Mouse (Mus musculus): ENCODE measurements around the gene Inf2. TPM values are rescaled to one million over a fixed set of nuclear protein-coding genes. Genes with fewer than 3 reads are reported as not detected.

The Inf2 gene
- polyA plus RNA-seq (2015; fragmentation: Nextera tagmentation; extraction: Ambion mirVana), result 2.6 TPM in 2 replicates

DNA sequence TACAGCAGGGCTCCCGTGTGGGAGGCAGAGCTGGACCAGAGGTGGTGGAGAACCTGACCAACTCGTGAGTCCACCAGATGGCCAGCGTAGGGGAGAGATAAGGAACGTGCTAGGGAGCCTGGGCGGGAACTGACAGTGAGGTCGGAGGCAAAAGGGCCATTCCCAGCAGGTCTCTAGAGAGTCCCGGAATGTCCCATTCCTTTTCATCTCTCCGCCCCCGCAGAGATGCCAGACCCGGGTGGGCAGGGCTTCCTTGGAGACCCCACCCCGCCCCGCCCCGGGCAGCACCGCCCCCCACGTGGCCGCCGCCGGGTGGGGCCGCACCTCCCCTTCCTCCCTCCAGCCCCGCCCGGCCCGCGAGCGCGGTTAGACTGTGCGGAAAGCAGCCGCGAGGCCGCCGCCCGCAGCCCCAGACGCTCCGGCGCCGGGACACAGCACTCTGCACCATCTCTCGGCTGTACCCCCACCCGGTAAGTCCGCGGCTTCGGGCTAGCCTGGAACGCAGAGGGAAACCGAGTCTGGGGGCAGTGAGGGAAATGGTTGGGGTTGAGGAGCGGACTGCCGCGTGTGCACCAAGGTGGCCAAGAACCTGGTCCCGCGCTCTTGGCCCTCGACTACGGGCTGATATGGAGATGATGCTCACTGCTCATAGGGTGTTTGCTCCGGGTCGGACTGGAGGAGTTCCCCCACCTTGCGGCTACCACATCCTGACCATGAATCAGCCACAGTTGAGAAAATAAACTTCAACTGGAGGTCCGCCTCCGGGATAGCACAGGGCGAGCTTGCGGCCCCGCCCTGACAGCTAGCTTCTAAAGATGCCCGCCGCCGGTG is at the start of gene Inf2:
Gene Inf2 (plus strand): TSS at position 359 of the 831 bp plus-strand sequence.
- 1% methylated on average over 40 of the region's 60 CpGs for WGBS
- Histone ChIP-seq H3K4me1 (replicated peaks; ENCODE audit: control insufficient read depth, insufficient read depth, low read length) (peaks cover 30% of the 10 kb centered on the region), H3K9me3 (ENCODE audit: control insufficient read depth, low read length) (no peaks in the 10 kb centered on the region), H3K36me3 (ENCODE audit: control insufficient read depth, insufficient read depth) (no peaks in the 10 kb centered on the region), H3K4me3 (replicated peaks; ENCODE audit: low read length) (peak within 1 kb of the TSS; percentile 59), H3K9ac (replicated peaks; ENCODE audit: low read depth, low read length) (peak within 1 kb of the TSS; percentile 67), H3K27me3 (replicated peaks; ENCODE audit: control insufficient read depth, insufficient read depth, low read length) (0 out of 2 replicates have a peak, but pooled peaks cover 7% of the 10 kb centered on the region), H3K4me2 (ENCODE audit: low read length) (peak within 1 kb of the TSS; percentile 91), H3K27ac (ENCODE audit: low read length) (0 out of 2 replicates have a peak within 1 kb of the TSS, but pooled peaks have one; percentile 15)
- peak; percentile 82 for ATAC-seq

- no peak for ATAC-seq
- 84% methylated on average over 7 of the region's 7 CpGs for WGBS
- H3K27ac ChIP-seq (ENCODE audit: low read length), result no peak overlapping the region
- peaks cover 36% of the 10 kb centered on the region for H3K4me1 ChIP-seq (replicated peaks; ENCODE audit: control insufficient read depth, insufficient read depth, low read length)
- no peaks in the 10 kb centered on the region for H3K9me3 ChIP-seq (ENCODE audit: control insufficient read depth, low read length)
- H3K27me3 ChIP-seq (replicated peaks; ENCODE audit: control insufficient read depth, insufficient read depth, low read length), result no peaks in the 10 kb centered on the region
- no peaks in the 10 kb centered on the region for H3K36me3 ChIP-seq (ENCODE audit: control insufficient read depth, insufficient read depth)
- no peak overlapping the region for H3K4me3 ChIP-seq (replicated peaks; ENCODE audit: low read length)
- no peak overlapping the region for H3K4me2 ChIP-seq (ENCODE audit: low read length)
- H3K9ac ChIP-seq (replicated peaks; ENCODE audit: low read depth, low read length), result no peak overlapping the region
These were observed 49.1 kb upstream of the Inf2 start for GRCm38 (mm10) chr12:112539466-112539965.

GRCm38 (mm10) chr12:112540321-112540720 is 48.3 kb upstream of the Inf2 start:
- H3K9ac ChIP-seq (replicated peaks; ENCODE audit: low read depth, low read length), result no peak overlapping the region
- H3K4me2 ChIP-seq (ENCODE audit: low read length), result no peak overlapping the region
- ATAC-seq, result no peak
- peaks cover 36% of the 10 kb centered on the region for H3K4me1 ChIP-seq (replicated peaks; ENCODE audit: control insufficient read depth, insufficient read depth, low read length)
- WGBS, result 65% methylated on average over 12 of the region's 12 CpGs
- no peaks in the 10 kb centered on the region for H3K9me3 ChIP-seq (ENCODE audit: control insufficient read depth, low read length)
- no peak overlapping the region for H3K4me3 ChIP-seq (replicated peaks; ENCODE audit: low read length)
- H3K36me3 ChIP-seq (ENCODE audit: control insufficient read depth, insufficient read depth), result no peaks in the 10 kb centered on the region
- H3K27me3 ChIP-seq (replicated peaks; ENCODE audit: control insufficient read depth, insufficient read depth, low read length), result no peaks in the 10 kb centered on the region
- H3K27ac ChIP-seq (ENCODE audit: low read length), result peak overlapping the region; percentile 92

DNA sequence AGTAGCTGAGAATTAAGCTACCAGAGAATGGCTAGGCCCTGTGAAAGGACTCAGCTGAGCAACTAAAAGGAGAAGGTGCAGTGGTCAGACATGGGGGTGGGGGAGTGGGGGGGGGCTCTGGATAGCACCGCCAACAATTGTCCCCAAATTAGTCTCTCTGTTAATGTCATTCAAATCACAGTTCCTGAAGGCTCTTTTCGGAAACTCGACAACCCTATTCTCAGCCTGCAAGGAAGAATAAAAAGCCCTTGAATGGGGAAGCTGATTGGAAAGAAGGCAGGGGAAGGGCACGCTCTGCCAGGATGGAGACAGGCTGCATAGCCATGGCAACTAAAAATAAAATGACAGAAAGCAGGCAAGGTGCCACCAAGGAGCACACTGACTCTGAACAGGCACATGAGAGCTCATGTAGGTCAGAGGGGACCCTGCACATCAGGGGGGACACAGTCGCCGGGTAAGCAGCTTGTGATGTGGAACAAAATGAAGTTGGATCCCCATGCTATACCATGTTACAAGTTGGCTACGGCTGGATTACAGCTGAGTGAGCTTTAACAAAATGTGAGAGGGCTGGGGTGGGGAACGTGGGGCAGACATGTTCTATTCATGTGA is 47.0 kb upstream of the Inf2 start:
- Histone ChIP-seq H3K36me3 (ENCODE audit: control insufficient read depth, insufficient read depth) (no peaks in the 10 kb centered on the region), H3K4me3 (replicated peaks; ENCODE audit: low read length) (no peak overlapping the region), H3K27ac (ENCODE audit: low read length) (peak overlapping the region; percentile 92), H3K4me2 (ENCODE audit: low read length) (no peak overlapping the region; the same call in 1 of the 2 replicates), H3K9me3 (ENCODE audit: control insufficient read depth, low read length) (no peaks in the 10 kb centered on the region), H3K4me1 (replicated peaks; ENCODE audit: control insufficient read depth, insufficient read depth, low read length) (peaks cover 39% of the 10 kb centered on the region), H3K9ac (replicated peaks; ENCODE audit: low read depth, low read length) (peak overlapping the region; percentile 38), H3K27me3 (replicated peaks; ENCODE audit: control insufficient read depth, insufficient read depth, low read length) (no peaks in the 10 kb centered on the region)
- WGBS, result 2% methylated on average over 8 of the region's 8 CpGs
- peak; percentile 84 for ATAC-seq

GRCm38 (mm10) chr12:112542257-112542919 is 46.2 kb upstream of the Inf2 start:
- Histone ChIP-seq H3K27ac (ENCODE audit: low read length) (peak overlapping the region; percentile 92), H3K27me3 (replicated peaks; ENCODE audit: control insufficient read depth, insufficient read depth, low read length) (no peaks in the 10 kb centered on the region), H3K4me1 (replicated peaks; ENCODE audit: control insufficient read depth, insufficient read depth, low read length) (peaks cover 39% of the 10 kb centered on the region), H3K4me3 (replicated peaks; ENCODE audit: low read length) (no peak overlapping the region), H3K4me2 (ENCODE audit: low read length) (peak overlapping the region; percentile 26), H3K9ac (replicated peaks; ENCODE audit: low read depth, low read length) (peak overlapping the region; percentile 41), H3K9me3 (ENCODE audit: control insufficient read depth, low read length) (no peaks in the 10 kb centered on the region), H3K36me3 (ENCODE audit: control insufficient read depth, insufficient read depth) (no peaks in the 10 kb centered on the region)
- WGBS, result 20% methylated on average over 13 of the region's 13 CpGs
- peak; percentile 57 for ATAC-seq

GRCm38 (mm10) chr12:112542920-112543300 is 45.7 kb upstream of the Inf2 start:
- 2% methylated on average over 11 of the region's 11 CpGs for WGBS
- H3K27me3 ChIP-seq (replicated peaks; ENCODE audit: control insufficient read depth, insufficient read depth, low read length), result no peaks in the 10 kb centered on the region
- peak overlapping the region; percentile 92 for H3K27ac ChIP-seq (ENCODE audit: low read length)
- peak overlapping the region; percentile 26 for H3K4me2 ChIP-seq (ENCODE audit: low read length)
- H3K9me3 ChIP-seq (ENCODE audit: control insufficient read depth, low read length), result no peaks in the 10 kb centered on the region
- no peak overlapping the region for H3K4me3 ChIP-seq (replicated peaks; ENCODE audit: low read length)
- H3K9ac ChIP-seq (replicated peaks; ENCODE audit: low read depth, low read length), result peak overlapping the region; percentile 41; the same call in 1 of the 2 replicates
- peak; percentile 57 for ATAC-seq
- H3K36me3 ChIP-seq (ENCODE audit: control insufficient read depth, insufficient read depth), result no peaks in the 10 kb centered on the region
- peaks cover 39% of the 10 kb centered on the region for H3K4me1 ChIP-seq (replicated peaks; ENCODE audit: control insufficient read depth, insufficient read depth, low read length)

- Histone ChIP-seq H3K4me1 (replicated peaks; ENCODE audit: control insufficient read depth, insufficient read depth, low read length) (peaks cover 39% of the 10 kb centered on the region), H3K4me2 (ENCODE audit: low read length) (no peak overlapping the region), H3K9ac (replicated peaks; ENCODE audit: low read depth, low read length) (no peak overlapping the region), H3K4me3 (replicated peaks; ENCODE audit: low read length) (no peak overlapping the region), H3K27me3 (replicated peaks; ENCODE audit: control insufficient read depth, insufficient read depth, low read length) (no peaks in the 10 kb centered on the region), H3K36me3 (ENCODE audit: control insufficient read depth, insufficient read depth) (no peaks in the 10 kb centered on the region), H3K9me3 (ENCODE audit: control insufficient read depth, low read length) (no peaks in the 10 kb centered on the region), H3K27ac (ENCODE audit: low read length) (no peak overlapping the region)
- no peak for ATAC-seq
- 77% methylated on average over 9 of the region's 9 CpGs for WGBS
These were observed 44.6 kb upstream of the Inf2 start for GRCm38 (mm10) chr12:112543941-112544340.

DNA sequence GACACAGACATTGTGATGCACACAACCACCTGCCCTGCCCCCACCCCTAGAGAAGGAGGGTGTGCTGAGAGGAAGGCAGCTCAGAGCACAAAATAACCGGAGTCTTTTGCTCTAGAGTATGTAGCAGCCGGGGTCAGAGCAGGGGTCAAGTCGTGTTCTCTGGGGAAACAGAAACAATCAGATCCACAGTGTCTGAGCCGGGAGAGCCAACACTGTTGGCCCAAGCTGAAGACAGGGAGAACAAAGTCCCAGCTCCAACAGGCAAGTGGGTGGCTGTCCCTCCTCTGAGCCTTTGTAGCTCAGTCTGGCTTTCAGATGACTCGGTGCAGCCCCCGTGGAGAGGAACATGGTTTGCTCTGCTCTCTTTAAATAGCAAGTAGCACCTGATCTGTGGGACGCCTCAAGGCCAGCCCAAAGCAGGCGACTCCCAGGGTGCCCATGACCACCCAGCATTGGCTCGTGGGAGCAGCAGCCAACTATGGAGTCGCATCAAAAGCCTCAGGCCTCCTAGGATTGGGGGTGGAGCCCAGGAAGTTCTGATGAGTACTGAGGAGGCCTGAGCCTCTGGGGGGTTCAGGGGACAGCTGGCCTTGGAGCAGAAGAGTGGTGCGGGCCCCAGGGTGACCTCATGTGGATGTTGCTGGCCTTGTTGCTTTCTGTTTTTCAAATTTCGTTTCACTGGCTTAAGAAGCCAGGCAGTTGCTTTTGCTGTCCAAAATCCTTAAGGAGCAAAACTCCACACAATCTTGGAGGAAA is 43.5 kb upstream of the Inf2 start:
- Histone ChIP-seq H3K36me3 (ENCODE audit: control insufficient read depth, insufficient read depth) (no peaks in the 10 kb centered on the region), H3K27ac (ENCODE audit: low read length) (no peak overlapping the region), H3K27me3 (replicated peaks; ENCODE audit: control insufficient read depth, insufficient read depth, low read length) (no peaks in the 10 kb centered on the region), H3K4me3 (replicated peaks; ENCODE audit: low read length) (no peak overlapping the region), H3K4me1 (replicated peaks; ENCODE audit: control insufficient read depth, insufficient read depth, low read length) (peaks cover 37% of the 10 kb centered on the region), H3K9ac (replicated peaks; ENCODE audit: low read depth, low read length) (no peak overlapping the region), H3K9me3 (ENCODE audit: control insufficient read depth, low read length) (no peaks in the 10 kb centered on the region), H3K4me2 (ENCODE audit: low read length) (no peak overlapping the region)
- no peak for ATAC-seq
- 34% methylated on average over 12 of the region's 12 CpGs for WGBS

Measured in forebrain, embryonic 16.5 days (tissue).